Mouse (Mus musculus) 3T3-L1 (cell line): ENCODE data around the gene Prn.

Experiments used
- DNase-seq: peaks from one replicate; pipeline ENCODE4 v3.0.0-alpha.2; 2015; ENCODE audit warnings: low read depth, low spot score

Gene Prn

DNA sequence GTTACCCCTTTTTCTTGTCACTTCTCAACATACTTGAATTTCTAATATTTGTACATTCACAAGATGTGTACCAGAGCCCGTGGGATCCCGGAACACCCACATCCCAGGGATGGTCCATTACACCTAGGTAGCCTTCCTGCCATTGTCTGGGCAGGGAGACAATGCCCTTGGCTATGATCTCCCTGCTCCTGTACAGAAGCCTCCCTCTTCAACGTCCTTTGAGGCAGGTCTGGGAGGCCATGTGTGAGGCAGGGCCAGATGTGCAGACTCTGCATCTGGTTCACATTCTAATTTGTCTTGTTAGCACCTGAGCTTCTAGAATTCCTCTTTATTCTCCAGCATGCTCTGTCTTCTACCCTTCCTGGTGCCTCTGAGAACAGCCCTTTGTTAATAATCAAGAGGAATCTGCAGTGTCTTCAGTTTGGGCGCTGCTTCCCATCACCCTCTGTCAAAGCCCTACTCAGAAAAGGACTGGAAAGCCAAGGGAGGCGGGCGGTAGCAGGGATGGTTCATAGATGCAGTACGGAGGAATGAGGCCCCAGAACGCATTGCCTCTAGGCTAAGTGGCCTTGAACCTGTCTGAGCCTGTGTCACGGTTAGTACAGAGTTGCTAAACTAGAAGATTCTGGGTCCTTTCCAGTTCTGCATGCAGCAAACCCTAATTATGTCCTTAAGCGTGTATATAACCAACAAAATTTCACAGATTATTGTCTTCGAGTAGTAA, 39.3 kb downstream of the Prn start:
- DNase-seq, result no peak

DNA sequence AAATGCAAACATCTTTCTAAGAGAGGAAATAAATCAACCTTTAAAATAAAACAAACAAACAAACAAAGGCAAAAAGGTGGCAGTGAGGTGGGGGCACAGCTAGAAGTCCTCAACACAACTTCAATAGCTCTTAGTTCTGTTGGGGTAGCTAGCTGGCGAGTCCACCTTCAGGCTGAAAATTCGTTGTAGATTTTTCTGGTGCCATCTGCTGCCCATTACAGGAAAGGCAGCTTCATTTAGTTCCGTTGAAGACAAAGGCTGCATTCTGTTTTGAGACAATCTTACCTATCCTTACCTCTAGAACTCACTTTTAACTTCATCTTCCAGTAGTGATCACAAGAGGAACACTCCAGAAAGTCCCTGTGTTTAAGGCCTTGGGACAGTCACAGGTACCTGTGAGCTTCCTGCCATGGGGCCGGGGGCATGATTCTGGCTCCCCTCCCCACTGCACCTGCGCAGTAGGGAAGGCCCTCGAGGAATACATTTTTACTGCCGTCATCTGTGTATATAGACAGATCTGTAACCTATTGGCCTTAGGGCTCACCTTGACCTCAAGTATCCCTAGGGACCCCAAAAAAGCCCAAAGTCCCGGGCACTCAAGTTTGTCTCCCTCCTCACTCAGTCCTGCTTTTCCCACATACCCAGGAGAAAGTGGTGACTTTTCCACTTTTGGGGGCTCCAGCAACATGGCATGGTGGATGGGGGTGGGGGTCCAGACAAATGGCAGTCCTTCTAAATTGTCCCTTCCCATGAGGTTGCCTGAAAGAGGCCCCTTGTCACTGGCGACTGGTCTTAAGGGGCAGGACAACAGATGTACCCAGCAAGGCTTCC, 40.2 kb downstream of the Prn start:
- DNase-seq, result peak; percentile 78

DNA sequence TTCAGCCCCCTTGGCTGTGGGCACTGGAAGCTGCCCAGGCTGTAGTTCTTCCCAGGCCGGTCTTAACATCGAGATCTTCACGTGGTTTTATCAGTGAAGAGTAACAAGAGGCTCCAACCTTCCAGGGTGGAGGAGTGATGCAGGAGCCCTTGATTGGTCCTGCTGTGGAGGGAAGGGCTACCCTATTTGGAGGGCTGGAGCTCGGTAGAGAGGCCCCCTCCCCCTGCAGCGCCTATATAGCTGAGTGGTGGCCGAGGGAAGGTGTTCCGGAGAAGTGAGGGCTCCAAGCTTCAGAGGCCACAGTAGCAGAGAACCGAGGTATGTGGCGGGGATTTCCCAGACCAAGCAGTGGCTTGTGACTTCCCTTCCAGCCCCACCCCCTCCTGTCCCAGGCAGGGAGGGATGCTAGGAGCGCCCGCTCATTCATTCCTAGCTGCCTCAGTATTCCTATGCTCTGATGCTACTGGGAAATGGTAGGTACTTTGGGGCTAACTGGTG, 40.9 kb downstream of the Prn start, which contains the start of gene Prnd:
Gene Prnd (plus strand): TSS at position 264 of the 498 bp plus-strand sequence.
- DNase-seq, result peak; percentile 25

DNA sequence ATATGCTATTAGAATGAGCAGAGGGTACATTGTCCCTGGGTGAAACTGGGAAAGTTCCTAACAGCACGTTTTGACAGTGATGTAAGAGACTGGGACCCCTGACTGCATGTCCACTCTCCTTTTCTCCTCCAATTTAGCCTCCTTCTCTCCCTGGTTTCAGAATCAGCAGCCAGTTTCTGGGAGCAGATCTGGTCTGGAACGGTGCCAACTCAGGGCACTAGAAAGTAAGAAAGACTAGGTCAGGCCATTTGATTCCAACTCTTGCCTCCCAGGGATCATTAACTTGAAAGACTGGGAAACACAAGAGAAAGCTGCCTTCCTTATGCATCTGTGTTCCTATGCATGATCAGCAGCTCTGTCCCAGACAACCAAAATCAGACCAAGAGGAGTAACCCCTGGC, 42.7 kb downstream of the Prn start:
- DNase-seq, result no peak

DNA sequence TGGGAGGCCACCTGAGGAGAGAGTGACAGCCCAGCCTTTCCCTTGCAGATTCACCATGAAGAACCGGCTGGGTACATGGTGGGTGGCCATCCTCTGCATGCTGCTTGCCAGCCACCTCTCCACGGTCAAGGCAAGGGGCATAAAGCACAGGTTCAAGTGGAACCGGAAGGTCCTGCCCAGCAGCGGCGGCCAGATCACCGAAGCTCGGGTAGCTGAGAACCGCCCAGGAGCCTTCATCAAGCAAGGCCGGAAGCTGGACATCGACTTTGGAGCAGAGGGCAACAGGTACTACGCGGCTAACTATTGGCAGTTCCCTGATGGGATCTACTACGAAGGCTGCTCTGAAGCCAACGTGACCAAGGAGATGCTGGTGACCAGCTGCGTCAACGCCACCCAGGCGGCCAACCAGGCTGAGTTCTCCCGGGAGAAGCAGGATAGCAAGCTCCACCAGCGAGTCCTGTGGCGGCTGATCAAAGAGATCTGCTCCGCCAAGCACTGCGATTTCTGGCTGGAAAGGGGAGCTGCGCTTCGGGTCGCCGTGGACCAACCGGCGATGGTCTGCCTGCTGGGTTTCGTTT, 43.3 kb downstream of the Prn start:
- no peak for DNase-seq

DNA sequence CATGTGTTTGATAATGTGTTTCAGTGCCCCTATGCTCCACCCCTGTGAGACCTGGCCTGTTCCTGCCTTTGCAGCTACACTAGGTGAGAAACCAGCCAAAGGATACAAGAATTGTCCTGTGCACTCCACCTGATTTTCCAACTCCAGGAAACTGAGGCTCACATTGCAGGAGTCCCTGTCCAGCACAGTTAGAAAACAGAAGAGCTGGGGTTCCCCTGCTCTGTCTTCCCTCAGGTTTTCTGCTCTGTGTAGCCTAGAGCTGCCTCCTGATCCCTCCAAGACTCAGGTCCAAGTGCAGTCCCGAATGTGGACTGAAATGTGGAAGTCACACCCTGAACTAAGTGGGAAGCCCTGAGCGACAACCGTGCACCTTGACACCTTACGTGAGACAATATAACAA, 44.0 kb downstream of the Prn start:
- no peak for DNase-seq

DNA sequence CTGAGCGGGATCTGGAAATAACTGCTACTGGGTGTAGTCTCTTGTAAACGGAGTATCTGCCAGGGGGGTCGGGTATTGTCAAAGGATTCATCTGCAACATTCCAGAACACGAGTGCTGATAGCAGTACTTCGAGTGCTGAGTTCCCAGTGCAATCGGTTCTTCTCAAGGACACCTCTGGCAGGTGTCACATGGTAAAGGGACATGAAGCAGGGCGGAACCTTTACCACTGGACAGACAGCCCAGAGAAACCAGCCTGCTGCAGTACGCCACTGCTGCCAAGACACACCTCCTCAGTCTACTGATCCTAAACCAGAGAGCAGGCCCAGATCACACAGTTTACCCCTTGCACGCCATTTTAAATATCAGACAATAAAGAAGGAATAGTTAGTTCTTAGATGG, 45.1 kb downstream of the Prn start:
- DNase-seq, result no peak

DNA sequence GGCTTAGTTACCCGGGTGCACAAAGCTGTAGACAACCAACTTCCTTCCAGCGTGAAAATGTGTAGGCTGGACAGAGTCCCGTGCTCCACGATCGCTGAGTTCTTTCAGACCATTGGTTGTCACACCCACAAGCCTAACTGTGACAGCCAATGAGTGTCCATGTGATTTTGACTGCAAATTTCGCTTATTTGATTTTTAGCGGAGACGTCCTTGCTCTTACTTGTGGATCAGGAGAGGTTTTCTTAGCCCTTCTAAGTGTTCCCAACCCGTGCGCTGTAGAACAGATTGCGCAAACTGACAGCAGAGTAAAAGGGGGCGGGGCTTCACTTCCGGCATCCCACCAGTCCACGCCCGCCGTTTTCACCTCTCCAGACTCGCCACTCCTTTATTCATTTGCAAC, 45.5 kb downstream of the Prn start:
- DNase-seq, result no peak

DNA sequence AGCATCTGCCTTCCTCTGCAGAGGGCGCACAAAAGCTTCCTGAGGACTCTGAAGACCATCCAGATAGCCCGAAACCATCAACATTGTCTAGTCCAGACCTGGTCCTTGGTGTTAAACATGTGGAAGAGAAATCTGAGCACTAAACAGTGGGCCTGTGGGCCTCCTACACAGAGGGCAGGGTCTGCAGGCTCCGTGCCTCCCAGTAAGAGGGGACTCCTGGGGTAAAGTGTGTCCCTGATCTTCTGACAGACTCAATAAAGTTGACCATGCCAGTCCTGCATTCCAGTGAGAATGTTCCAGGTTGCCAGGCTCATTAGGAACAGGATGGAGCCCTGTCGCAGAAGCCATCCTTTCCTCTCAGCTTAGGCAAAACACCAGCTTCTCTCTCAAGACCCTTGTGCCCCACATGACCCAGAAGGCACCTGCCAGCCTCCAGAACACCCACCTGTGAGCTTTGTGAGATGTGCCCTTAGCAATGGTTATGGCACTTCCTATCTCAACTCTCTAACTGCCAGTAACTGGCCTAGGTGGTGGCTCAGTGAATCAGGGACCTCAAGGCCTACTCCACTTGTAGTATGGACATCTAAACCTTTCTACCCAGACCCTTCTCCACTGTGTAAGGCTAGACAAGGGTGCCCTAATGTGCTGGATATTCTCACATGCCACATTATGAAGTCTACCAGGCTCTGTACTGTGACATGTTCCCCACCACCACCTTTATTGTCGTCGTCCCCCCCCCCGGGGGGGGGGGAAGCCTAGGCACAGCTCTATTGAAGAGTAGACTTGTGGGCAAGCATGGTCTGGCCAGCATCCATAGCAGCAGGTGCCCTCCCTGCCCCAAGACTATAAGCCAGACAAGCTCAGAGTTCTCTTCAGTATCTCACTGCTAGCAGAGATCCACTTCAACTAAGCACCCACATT, 46.8 kb downstream of the Prn start:
- no peak for DNase-seq

DNA sequence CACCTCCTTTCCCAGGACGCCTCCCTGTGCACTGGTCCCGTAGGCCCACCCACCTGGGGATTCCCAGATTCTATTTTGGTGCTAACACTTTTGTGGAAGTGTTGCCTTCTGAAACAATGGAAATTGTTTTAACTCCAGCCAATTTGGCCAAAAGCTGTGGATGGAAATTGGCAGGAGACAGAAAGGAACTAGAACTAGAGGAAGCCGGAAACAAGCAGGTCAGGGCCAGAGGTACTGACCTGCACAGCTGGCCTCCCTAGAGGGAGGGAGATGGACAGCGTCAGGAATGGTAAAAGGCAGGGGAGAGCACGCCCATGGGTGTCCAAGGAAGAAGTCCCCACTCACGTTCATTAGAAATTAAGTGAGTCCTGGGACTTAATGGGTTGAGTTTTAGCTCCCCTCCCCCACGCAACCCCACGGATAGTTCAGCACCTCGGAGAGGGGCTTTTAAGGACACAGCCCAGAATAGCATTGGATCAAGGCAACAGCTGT, 48.0 kb downstream of the Prn start:
- peak; percentile 43 for DNase-seq

DNA sequence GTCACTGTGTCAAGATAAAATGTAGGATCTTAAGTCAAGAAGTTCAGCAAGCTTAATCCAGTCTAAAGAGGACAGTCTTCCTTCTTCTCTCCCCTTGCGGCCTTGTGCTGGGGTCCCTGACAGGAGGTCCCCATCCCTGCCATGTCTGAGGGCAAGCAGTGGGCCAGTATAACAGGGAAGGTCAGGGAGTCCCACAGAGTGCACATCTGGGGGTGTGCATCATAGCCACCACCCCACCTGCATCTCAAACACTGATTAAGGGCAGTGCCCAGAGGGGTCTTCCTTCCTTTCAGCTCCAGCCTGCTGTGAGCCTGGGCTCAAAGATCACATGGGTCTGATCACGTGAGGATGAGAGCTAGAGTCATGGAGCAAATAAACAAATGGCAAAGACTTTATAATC, 51.9 kb downstream of the Prn start:
- no peak for DNase-seq

DNA sequence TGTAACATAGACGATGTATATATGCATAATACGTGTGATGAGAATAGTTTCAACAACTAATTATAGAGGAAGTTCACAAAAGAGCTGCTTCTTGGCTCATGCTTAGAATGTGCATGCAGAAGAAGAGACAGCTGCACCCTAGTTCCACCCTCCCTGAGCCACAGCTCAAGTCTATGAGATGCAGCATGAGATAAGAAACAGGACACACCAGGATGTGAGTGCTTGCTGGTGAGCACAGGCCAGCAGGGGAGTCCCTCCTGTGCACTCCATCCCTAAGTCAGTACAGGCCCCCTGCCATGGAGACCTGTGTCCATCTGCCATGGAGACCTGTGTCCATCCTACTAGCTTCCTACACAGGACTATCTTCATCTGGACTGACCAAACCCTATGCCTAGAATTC, 60.8 kb downstream of the Prn start:
- no peak for DNase-seq

DNA sequence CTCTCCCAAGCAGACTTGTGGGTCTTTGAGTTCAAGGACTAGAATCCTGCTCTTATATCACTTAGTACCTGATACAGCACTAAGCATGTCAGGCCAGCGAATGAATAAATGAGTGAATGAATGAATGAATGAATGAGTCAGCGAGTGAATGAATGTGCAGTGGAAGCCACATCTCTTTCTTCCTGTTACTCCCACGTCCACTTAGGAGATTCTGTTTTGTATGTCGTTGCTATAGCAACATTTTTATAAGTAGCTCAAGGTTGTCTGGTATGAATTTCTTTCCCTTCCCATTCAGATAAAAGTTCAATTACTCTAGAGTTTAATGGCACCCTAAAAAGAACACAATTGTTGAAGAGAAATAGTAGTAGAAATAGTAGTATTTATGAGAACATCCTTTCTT, 61.3 kb downstream of the Prn start:
- no peak for DNase-seq

DNA sequence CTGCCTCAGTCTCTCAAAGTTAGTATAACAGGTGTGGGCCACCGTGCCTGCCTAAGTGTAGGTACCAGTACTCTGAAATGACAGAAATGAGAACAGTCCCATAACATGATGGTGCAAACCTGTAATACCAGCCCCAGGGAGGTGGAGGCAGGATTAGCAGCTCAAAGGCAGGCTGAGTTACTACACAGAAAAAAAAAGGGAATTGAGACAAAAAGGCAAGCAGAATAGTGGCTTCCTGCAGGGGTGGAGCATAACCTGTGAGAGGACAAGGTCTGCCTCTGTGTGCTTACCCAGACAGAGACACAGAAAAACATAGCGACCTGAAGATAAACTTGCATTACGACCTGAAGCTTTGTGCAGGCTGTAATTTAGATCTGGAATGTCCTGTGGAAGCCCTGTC, 66.9 kb downstream of the Prn start:
- DNase-seq, result no peak

DNA sequence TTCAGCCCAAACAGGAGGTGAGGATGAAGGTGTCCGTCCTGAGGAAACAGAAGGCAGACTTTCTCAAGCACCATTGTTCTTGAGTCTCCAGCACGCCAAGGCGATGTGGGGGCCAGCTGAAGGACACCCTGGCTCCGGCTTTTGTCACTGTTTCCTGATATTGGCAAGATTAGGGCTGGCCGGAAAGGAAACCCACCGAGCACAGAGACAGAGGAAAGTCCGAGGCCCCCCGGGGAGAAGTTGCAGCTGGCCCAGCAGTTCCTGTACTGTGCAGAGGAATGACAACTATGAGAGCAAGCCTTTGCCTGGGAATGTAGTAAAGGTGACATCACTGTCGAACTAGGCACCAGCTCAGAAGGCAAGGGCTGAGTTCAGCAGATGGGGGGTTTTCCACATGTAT, 71.1 kb downstream of the Prn start:
- DNase-seq, result no peak

DNA sequence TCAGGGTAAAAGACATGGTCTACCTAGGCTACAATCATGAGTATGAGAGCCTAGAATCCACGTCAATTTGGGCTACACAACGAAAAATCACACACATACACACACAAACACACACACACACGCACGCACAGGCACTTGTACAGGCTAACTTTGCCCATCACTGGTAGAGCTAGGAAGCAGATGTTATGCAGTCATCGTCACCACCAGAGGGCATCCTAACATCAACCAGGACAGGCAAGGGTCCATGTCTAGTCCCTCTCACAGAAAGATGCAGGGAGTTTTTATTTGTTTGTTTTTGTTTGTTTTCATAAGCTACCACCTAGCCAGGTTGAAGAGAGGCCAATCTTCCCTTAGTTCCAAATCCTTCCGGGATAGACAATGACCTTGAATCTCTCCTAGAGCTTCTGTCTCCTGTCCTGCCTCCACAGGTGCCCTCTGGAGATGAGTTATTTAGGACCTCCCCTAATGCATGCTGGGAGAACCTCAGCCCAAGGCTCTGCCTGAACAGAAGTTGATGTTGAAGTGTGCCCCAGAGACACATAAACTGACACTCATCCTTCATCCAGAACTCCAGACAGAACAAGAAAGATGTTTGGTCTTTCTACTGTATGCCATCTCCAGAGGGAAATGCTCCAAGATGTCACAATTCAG, 72.9 kb downstream of the Prn start:
- DNase-seq, result peak; percentile 87

DNA sequence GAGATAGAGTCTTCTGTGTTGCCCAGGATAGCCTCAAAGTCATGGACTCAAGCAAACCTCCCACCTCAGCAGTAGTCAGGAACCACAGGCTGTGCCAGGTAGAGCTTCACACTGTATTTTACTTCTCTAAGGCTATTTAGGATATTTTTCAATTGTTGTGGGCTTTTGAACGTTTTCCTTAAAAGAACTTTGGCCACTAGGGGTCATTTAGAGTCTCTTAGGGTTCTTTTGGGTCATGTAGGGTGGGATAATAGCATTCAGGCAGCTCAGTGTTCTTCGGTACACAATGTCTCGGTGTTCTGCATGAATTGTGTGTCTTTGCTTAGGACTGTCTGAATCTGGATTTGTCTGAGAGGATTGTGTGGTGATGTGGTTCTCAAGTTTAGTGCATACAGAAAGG, 78.2 kb downstream of the Prn start:
- DNase-seq, result peak; percentile 27

DNA sequence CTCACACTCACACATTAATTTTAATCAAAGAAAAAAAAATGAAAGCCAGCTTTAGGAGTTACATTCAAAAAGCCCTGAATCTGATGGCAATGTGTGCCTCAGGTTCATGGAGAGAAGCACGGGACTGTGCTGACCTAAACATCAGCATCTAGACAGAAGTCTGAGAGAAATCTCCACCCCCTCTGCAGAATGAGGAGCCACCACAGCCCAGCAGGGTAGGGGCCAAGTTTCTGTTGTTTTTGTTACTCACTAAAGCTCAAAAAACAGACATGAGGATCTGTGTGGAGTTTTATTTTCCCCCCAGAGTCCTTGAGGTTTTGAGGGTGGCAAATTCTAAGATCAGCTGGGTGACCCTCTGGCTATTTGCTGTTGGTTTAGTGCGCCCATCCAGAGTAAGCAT, 78.8 kb downstream of the Prn start:
- no peak for DNase-seq

DNA sequence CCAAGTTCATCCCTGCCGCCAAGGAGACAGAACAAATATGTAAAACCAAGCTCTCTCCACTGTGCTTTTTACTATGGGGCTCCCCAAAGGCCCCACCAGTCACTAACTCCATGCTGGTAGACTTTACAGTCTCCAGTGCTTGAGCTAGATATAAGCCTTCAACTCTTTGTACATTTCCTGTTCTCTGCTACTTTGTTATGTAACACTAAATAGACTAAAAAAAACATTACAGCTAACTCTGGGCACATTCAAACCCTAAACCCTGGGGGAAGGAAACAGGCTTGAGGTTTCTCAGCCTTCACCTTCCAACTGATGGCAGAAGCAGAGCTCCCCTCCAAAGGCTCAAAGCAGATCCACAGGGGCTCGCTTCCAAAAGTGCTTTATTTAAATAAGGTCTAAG, 82.7 kb downstream of the Prn start:
- no peak for DNase-seq

DNA sequence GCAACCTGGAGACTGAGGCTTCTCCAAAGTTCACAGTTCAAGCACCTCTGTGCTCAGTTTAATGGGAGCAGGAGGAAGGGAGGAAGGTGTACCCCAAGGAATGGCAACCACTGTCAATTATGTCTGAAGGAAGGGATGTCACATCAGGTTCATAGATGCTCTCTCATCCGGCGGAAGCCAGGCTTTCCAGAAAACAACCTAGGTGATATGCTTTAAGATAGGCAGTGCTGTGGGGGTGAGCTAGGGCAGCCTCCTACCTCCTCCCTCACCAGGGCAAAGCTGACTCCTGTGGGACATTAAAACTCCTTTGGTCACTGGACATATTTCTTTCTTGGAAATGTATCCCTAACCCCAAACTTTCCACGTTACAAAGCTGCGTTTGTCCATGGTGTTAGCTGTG, 83.4 kb downstream of the Prn start:
- DNase-seq, result no peak

DNA sequence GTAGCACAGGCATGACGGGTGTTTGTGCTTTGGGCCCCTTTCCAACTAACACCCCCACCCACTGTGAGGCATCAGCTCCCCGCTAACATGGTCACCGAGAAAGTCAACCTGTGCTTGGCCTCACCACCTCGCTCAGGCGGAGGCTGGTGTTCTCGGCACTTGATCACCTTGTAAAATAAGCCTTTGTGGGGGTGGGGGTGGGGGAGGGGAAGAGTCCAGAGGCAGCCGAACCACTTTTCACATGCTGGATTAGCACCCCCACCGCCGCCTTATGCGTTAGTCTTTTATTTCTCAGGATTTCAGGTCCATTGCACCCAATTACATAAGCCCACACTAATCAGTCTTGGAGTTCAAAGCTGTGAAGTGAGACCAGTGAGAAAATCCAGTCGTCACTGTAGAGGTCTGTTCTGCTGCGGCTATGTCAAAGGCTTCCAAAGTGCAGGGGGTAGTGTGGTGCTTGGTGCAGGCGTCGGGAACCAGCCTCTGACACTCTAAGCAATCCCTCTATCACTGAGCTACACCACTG, 83.9 kb downstream of the Prn start:
- DNase-seq, result no peak
